Mouse (Mus musculus) small intestine, adult 2 months (tissue): Measurements from ENCODE around the gene Mapkapk2.

ENCODE experiments used
- CTCF ChIP-seq: fragments of 200-500 bp; IDR thresholded peaks from 2 replicates; pipeline ENCODE4 v1.5.1; 2012; ENCODE audit warnings: low read depth, mild to moderate bottlenecking, control low read depth, inconsistent platforms, low read length, moderate library complexity, mixed read lengths; ENCODE audit not compliant: insufficient replicate concordance, insufficient read length; ENCODE audit errors: extremely low read depth
- POLR2A ChIP-seq: fragments of 200-500 bp; IDR thresholded peaks from 2 replicates; pipeline ENCODE4 v1.6.1; 2012; ENCODE audit warnings: low read depth, mild to moderate bottlenecking, control low read depth, inconsistent platforms, low read length, moderate library complexity

DNA sequence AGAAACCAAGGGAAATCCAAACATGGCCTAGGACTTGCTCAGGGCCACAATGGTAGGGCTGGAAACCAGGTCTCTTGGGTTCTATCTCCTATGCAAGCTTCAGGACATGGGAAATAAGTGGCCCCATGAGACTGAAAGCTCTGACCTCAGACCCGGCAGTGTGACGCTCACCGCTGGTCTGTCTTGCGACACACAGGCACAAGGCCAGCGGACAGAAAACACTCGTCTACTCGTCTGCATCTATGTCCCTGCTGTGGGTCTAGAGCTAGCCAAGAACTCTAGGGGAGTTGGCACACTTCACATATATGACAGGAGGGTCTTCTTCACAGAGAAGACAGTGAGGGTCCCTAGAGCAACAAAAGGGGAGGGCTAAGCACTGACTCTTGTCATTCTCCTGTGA is 10.7 kb downstream of the Mapkapk2 start:
- TF ChIP-seq CTCF = no peak
- no peak for TF ChIP-seq POLR2A
